Mouse (Mus musculus): ENCODE measurements around the gene Surf6.

- no peak for TF ChIP-seq POLR2A (IDR thresholded peaks at IDR 0.05; ENCODE audit: low read depth, low read length)
- no peak for TF ChIP-seq CTCF (IDR thresholded peaks at IDR 0.05; ENCODE audit: extremely low read depth, insufficient read length, insufficient replicate concordance, low read depth, low read length)
These were observed 25.2 kb upstream of the Surf6 start for GRCm38 (mm10) chr2:26927745-26928476.

All from small intestine, adult 2 months (tissue).